Mouse (Mus musculus) hindbrain, embryonic 12.5 days (tissue): ENCODE results near the gene Baz2b. TPM values are rescaled to one million over a fixed set of nuclear protein-coding genes. Genes with fewer than 3 reads are reported as not detected.

Experiments
- ATAC-seq: fragments of 200-750 bp; cut with Nextera tagmentation; 2 replicates; pipeline ENCODE4 v1.8.0; 2017; ENCODE audit warnings: moderate TSS enrichment; ENCODE audit not compliant: low FRiP score
- H3K27ac ChIP-seq: fragments of 300-500 bp; sonication (generic); 2 replicates; pipeline ENCODE4 v1.5.1; 2016; ENCODE audit warnings: mild to moderate bottlenecking
- H3K27me3 ChIP-seq: fragments of 300-500 bp; sonication (generic); 2 replicates; pipeline ENCODE4 v1.6.1; 2016; ENCODE audit warnings: mild to moderate bottlenecking
- H3K36me3 ChIP-seq: fragments of 300-500 bp; sonication (generic); 2 replicates; pipeline ENCODE4 v1.6.1; 2016; ENCODE audit warnings: mild to moderate bottlenecking
- H3K4me1 ChIP-seq: fragments of 300-500 bp; sonication (generic); 2 replicates; pipeline ENCODE4 v1.6.1; 2016
- H3K4me2 ChIP-seq: fragments of 300-500 bp; sonication (generic); replicated peaks from 2 replicates; pipeline ENCODE4 v1.6.1; 2016; ENCODE audit warnings: mild to moderate bottlenecking
- H3K4me3 ChIP-seq: fragments of 300-500 bp; sonication (generic); 2 replicates; pipeline ENCODE4 v1.5.1; 2016; ENCODE audit warnings: mild to moderate bottlenecking
- H3K9ac ChIP-seq: fragments of 300-500 bp; sonication (generic); 2 replicates; pipeline ENCODE4 v1.6.1; 2016; ENCODE audit warnings: mild to moderate bottlenecking, moderate library complexity
- H3K9me3 ChIP-seq: fragments of 300-500 bp; sonication (generic); replicated peaks from 2 replicates; pipeline ENCODE4 v1.6.1; 2016; ENCODE audit warnings: mild to moderate bottlenecking
- WGBS: fragments of 180-500 bp; shearing (Covaris S2); methylation state at CpG from one replicate; pipeline ENCODE4 v1.1.7; 2016; 5-methylcytosine and 5-hydroxymethylcytosine counted together
- polyA plus RNA-seq: library from polyadenylated mRNA; unstranded; fragments of >200 nt; fragmentation: Nextera tagmentation; extraction: Ambion mirVana; gene quantifications from 2 replicates; pipeline ENCODE4 v1.2.1, GENCODE M21; 2016

Gene Baz2b
- polyA plus RNA-seq, 1 experiment from 2014 or later: 92.4 TPM

- 81% methylated on average over 5 of the region's 5 CpGs for WGBS
- no peaks in the 10 kb centered on the region for H3K27me3 ChIP-seq
- no peaks in the 10 kb centered on the region; the same call in 1 of the 2 replicates for H3K4me1 ChIP-seq
- peaks cover 18% of the 10 kb centered on the region; the same call in 1 of the 2 replicates for H3K36me3 ChIP-seq
- no peak for ATAC-seq
- no peak overlapping the region for H3K4me3 ChIP-seq
- no peaks in the 10 kb centered on the region for H3K9me3 ChIP-seq
- H3K9ac ChIP-seq: no peak overlapping the region
- H3K27ac ChIP-seq: no peak overlapping the region
- H3K4me2 ChIP-seq: no peak overlapping the region
Measured at GRCm38 (mm10) chr2:60003038-60003664, 206.5 kb downstream of the Baz2b start.

- ATAC-seq: no peak
- no peak overlapping the region for H3K4me3 ChIP-seq
- H3K4me1 ChIP-seq: no peaks in the 10 kb centered on the region; the same call in 1 of the 2 replicates
- H3K27me3 ChIP-seq: no peaks in the 10 kb centered on the region
- H3K27ac ChIP-seq: no peak overlapping the region
- H3K9me3 ChIP-seq: no peaks in the 10 kb centered on the region
- 89% methylated on average over 4 of the region's 4 CpGs for WGBS
- H3K4me2 ChIP-seq: no peak overlapping the region
- H3K36me3 ChIP-seq: peaks cover 14% of the 10 kb centered on the region
- no peak overlapping the region for H3K9ac ChIP-seq
Measured at GRCm38 (mm10) chr2:60000268-60000667, 209.4 kb downstream of the Baz2b start.

- H3K9me3 ChIP-seq: no peaks in the 10 kb centered on the region
- WGBS: 92% methylated on average over 8 of the region's 8 CpGs
- no peak overlapping the region for H3K4me3 ChIP-seq
- H3K4me1 ChIP-seq: peaks cover 2% of the 10 kb centered on the region; the same call in 1 of the 2 replicates
- ATAC-seq: no peak
- peaks cover 8% of the 10 kb centered on the region for H3K36me3 ChIP-seq
- no peak overlapping the region for H3K4me2 ChIP-seq
- no peak overlapping the region for H3K27ac ChIP-seq
- H3K9ac ChIP-seq: no peak overlapping the region
- no peaks in the 10 kb centered on the region for H3K27me3 ChIP-seq
Measured at GRCm38 (mm10) chr2:59997479-59998228, 212.0 kb downstream of the Baz2b start.

GRCm38 (mm10) chr2:59996911-59997310 is 212.7 kb downstream of the Baz2b start:
- 89% methylated on average over 5 of the region's 5 CpGs for WGBS
- no peak overlapping the region for H3K9ac ChIP-seq
- no peaks in the 10 kb centered on the region for H3K27me3 ChIP-seq
- ATAC-seq: no peak
- H3K27ac ChIP-seq: no peak overlapping the region
- peaks cover 8% of the 10 kb centered on the region for H3K36me3 ChIP-seq
- no peak overlapping the region for H3K4me2 ChIP-seq
- H3K9me3 ChIP-seq: no peaks in the 10 kb centered on the region
- H3K4me3 ChIP-seq: no peak overlapping the region
- peaks cover 2% of the 10 kb centered on the region for H3K4me1 ChIP-seq

- Histone ChIP-seq H3K4me1 (peaks cover 5% of the 10 kb centered on the region), H3K4me2 (no peak overlapping the region), H3K36me3 (peaks cover 3% of the 10 kb centered on the region; the same call in 1 of the 2 replicates), H3K9ac (no peak overlapping the region), H3K4me3 (no peak overlapping the region), H3K27ac (no peak overlapping the region), H3K9me3 (no peaks in the 10 kb centered on the region), H3K27me3 (no peaks in the 10 kb centered on the region)
- 58% methylated on average over 3 of the region's 3 CpGs for WGBS
- no peak for ATAC-seq
Measured at GRCm38 (mm10) chr2:59993190-59993535, 216.5 kb downstream of the Baz2b start.

GRCm38 (mm10) chr2:59992488-59993189 is 217.0 kb downstream of the Baz2b start:
- Histone ChIP-seq H3K27ac (peak overlapping the region; percentile 37), H3K4me3 (no peak overlapping the region), H3K27me3 (no peaks in the 10 kb centered on the region), H3K9ac (no peak overlapping the region), H3K9me3 (no peaks in the 10 kb centered on the region), H3K4me1 (peaks cover 5% of the 10 kb centered on the region), H3K4me2 (0 out of 2 replicates have a peak overlapping the region, but pooled peaks have one; percentile 7), H3K36me3 (peaks cover 3% of the 10 kb centered on the region; the same call in 1 of the 2 replicates)
- 55% methylated on average over 10 of the region's 10 CpGs for WGBS
- 0 out of 2 replicates have a peak, but pooled peaks have one; percentile 29 for ATAC-seq

- no peak overlapping the region for H3K27ac ChIP-seq
- ATAC-seq: no peak
Measured at GRCm38 (mm10) chr2:59991775-59992174, 217.9 kb downstream of the Baz2b start.

GRCm38 (mm10) chr2:59987521-59987920 is 222.1 kb downstream of the Baz2b start:
- Histone ChIP-seq H3K4me2 (no peak overlapping the region), H3K9ac (no peak overlapping the region), H3K4me3 (no peak overlapping the region), H3K9me3 (no peaks in the 10 kb centered on the region), H3K36me3 (peaks cover 5% of the 10 kb centered on the region; the same call in 1 of the 2 replicates), H3K4me1 (peaks cover 2% of the 10 kb centered on the region; the same call in 1 of the 2 replicates), H3K27me3 (no peaks in the 10 kb centered on the region), H3K27ac (no peak overlapping the region)
- no peak for ATAC-seq
- WGBS: 63% methylated on average over 6 of the region's 6 CpGs

More at GRCm38 (mm10) chr2:59991775-59992174, 217.9 kb downstream of the Baz2b start:
- Histone ChIP-seq H3K4me1 (peaks cover 5% of the 10 kb centered on the region), H3K9me3 (no peaks in the 10 kb centered on the region), H3K4me3 (no peak overlapping the region), H3K9ac (no peak overlapping the region), H3K27me3 (no peaks in the 10 kb centered on the region), H3K36me3 (peaks cover 3% of the 10 kb centered on the region; the same call in 1 of the 2 replicates), H3K4me2 (no peak overlapping the region)

DNA sequence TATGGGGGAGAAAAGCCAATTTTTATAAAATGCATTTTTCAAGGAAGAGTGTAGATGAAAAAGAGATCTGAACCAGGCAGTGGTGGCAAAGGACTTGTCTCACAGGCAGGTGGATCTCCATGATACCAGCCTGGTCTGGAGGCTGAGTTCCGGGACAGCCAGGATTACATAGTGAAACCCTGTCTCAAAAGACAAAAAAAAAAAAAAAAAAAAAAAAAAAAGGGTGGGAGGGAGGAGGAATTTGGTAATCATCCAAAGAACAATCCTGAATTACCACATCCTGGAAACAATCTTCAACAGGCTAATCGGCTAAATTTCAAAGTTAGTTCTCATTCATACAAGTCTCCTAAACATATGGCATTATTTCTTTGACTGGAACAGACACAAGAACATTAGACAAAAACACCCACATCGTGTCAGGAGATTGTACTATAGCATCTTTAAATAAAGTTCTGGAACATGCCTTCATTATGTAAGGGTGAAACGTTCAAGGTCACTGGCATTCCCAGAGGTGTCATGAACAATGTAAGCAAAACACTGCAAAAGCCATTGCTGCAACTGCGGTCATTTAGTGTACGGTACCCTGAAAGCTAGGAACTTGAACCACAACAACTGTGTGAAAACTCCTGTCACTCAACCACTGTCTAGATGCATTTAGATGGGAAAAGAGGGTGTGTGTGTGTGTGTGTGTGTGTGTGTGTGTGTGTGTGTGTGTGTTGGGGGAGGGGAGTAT is 230.0 kb downstream of the Baz2b start:
- Histone ChIP-seq H3K9ac (no peak overlapping the region), H3K4me1 (no peaks in the 10 kb centered on the region), H3K9me3 (no peaks in the 10 kb centered on the region), H3K36me3 (peaks cover 29% of the 10 kb centered on the region), H3K4me3 (no peak overlapping the region), H3K27ac (no peak overlapping the region), H3K27me3 (no peaks in the 10 kb centered on the region), H3K4me2 (no peak overlapping the region)
- 71% methylated on average over 6 of the region's 6 CpGs for WGBS
- ATAC-seq: no peak

DNA sequence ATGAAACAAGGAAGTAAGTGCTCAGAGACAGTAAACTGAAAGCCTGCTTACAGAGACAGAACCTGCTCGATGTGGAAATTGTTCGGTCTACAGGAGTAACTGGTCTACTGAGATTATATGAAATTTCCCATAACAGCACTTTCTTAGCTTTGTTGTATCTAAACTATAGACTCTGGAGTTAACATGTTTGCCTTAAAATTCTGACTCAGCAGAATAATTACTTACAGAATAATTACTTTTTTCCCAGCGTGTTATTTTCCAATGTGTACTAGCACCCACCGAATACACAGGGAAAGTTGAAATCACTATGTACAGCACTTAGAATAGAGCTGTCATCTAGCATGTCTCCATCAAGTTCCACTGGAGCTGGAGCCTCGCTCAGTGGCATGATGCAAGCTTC is 233.0 kb downstream of the Baz2b start:
- Histone ChIP-seq H3K9ac (no peak overlapping the region), H3K4me1 (no peaks in the 10 kb centered on the region), H3K4me3 (no peak overlapping the region), H3K27ac (no peak overlapping the region), H3K36me3 (peaks cover 24% of the 10 kb centered on the region), H3K9me3 (no peaks in the 10 kb centered on the region), H3K4me2 (no peak overlapping the region), H3K27me3 (no peaks in the 10 kb centered on the region)
- ATAC-seq: no peak
- 91% methylated on average over 5 of the region's 5 CpGs for WGBS

DNA sequence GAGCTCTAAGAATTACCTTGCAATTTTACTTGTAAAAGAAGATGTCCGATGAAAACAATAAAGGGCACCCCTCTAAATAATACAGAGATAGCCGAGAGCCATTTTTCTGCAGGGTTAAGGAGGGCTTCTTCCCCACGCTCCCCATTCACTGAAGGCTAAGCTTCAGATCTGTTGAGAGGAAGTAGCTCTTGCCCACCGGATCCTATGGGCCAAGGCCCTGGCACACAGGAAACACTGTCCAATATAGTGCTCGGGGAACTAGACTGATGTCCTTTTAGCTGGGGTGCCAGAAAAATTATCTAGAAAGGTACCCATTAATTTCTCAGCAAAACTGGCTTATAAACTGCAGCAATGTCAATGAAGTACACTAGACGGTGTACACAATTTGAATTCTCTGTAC is 233.9 kb downstream of the Baz2b start:
- peaks cover 24% of the 10 kb centered on the region for H3K36me3 ChIP-seq
- 92% methylated on average over 6 of the region's 6 CpGs for WGBS
- H3K4me1 ChIP-seq: no peaks in the 10 kb centered on the region
- no peak overlapping the region for H3K9ac ChIP-seq
- no peak overlapping the region for H3K27ac ChIP-seq
- no peak for ATAC-seq
- no peaks in the 10 kb centered on the region for H3K9me3 ChIP-seq
- no peak overlapping the region for H3K4me3 ChIP-seq
- no peak overlapping the region for H3K4me2 ChIP-seq
- H3K27me3 ChIP-seq: no peaks in the 10 kb centered on the region

- WGBS: 93% methylated on average over 5 of the region's 5 CpGs
- Histone ChIP-seq H3K36me3 (peaks cover 27% of the 10 kb centered on the region), H3K4me3 (no peak overlapping the region)
Measured at GRCm38 (mm10) chr2:59973962-59974361, 235.7 kb downstream of the Baz2b start.

More at GRCm38 (mm10) chr2:59973962-59974361, 235.7 kb downstream of the Baz2b start:
- no peak for ATAC-seq
- Histone ChIP-seq H3K9me3 (no peaks in the 10 kb centered on the region), H3K9ac (no peak overlapping the region), H3K4me2 (no peak overlapping the region), H3K4me1 (no peaks in the 10 kb centered on the region), H3K27ac (no peak overlapping the region), H3K27me3 (no peaks in the 10 kb centered on the region)
